Mouse (Mus musculus) WW6 (cell line): ENCODE results near the gene Rchy1.
"Not testable (repeated sequence)": the region's sequence is repeated elsewhere in the genome, so short reads cannot be mapped to it uniquely, and the experiment has no call there.

Source experiments
- DNase-seq: peaks from one replicate; pipeline ENCODE4 v3.0.0-alpha.2; 2013; ENCODE audit warnings: low read depth, low spot score

The Rchy1 gene

DNA sequence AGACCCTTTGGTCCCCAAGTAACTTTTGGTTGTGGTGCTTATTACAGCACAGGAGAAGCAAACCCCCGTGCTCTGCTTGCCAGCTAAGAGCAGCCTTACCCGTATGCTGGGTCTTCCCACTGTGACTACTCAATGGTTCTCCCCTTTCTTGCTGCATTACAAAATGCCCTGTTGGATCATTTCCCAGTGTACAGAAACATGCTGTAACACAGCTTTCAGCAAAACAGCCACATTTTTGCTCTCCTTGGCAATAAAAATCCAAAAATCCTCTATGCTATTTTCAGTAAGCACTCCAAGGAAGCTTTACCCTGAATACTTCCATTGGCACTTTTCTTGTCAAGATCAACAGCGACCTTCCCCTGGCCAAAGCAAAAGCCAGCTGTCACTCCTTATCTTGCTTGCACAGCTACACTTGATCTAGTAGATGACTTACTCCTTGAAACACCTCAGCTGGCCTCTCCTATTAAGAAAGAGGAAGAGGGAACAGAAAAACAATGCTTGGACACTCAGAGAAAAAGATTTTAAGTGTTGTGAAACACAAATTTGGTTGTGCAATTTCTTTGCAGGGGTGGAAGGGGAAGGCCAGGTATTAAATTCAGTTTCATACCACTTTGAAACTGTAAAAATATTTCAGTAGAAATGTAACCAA, 2.1 kb downstream of the Rchy1 start:
- no peak for DNase-seq

DNA sequence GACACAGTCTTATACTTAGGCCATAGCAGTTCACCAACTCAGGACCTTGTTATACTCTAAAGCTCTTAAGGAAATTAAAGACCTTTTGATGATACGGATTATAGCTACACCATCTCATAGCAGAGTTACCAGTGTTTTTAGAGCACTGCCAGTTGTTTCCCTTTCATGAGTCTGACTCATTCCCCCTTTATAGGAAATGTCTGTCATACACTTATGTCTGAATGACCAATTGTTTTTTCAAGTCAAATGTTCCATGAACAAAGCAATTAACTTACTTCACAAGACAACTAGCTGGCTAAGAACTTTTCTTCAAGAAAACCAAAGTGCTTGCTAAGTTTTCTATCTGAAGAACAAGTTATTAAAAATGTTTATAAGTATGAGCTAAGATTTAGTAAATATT, 2.9 kb downstream of the Rchy1 start:
- DNase-seq: no peak

DNA sequence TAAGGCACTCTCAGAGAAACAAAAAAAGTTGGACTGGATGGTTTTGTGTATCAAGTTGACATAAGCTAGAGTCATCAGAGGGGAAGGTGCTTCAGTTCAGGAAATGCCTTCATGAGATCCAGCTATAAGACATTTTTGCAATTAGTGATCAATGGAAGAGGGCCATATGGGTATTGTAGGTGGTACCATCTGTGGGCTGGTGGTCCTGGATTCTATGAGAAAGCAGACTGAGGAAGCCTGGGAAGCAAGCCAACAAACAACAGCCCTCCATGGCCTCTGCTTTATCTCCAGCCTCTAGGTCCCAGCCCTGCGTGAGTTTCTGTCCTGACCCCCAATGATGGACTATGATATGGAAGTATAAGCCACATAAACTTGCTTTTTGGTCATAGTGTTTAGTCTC, 3.8 kb downstream of the Rchy1 start:
- DNase-seq: no peak

DNA sequence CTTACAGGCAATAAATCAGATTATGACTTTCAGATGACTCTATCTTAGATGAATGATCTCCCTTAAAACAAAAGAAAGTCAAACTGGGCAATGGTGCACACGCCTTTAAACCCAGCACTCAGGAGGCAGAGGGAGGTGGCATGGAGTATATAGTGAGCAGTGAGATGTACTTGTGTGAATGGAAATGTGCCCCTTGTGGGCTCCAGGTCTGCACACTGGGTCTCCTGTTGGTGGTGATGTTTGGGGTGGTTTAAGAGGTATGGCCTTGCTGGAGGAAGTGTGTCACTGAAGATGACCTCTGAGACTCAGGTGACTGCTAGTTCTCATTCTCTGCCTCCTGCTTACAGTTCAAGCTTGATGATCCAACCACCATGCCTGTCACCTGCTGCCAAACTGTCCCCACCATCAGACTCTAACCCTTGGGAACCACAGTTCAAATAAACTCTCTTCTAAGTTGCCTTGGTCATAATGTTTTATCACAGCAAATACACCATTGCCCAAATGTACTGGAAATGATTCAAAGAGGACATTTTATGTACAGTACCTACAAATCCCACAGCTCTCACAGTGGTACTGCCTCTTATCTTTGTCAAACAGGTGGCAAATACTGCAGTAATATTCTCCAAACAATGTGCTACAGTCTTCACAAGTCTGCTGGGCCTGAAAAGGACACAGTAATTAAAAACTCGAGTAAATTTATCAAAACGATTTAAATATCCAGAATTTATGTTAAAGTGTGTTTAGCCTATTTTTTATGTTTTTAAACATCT, 5.7 kb downstream of the Rchy1 start:
- DNase-seq: no peak

DNA sequence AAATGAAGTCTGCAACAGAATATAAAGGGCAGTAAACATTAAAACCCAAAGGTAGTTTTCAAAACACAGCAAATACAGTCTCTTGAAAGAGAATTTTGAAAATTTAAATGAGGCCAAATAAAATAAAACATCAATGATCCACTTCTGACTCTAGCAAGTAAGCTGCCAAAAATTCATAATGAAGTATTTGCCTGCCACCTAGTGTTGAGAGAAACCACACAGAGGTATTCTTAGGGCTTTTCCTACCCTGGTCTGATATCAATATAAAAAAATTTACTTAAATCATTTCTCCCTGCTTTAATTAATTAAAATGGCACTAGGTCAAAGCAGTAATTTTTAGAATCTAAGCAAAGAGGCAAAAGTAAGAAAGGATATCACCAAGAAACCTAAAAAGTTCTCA, 11.5 kb downstream of the Rchy1 start:
- no peak for DNase-seq

DNA sequence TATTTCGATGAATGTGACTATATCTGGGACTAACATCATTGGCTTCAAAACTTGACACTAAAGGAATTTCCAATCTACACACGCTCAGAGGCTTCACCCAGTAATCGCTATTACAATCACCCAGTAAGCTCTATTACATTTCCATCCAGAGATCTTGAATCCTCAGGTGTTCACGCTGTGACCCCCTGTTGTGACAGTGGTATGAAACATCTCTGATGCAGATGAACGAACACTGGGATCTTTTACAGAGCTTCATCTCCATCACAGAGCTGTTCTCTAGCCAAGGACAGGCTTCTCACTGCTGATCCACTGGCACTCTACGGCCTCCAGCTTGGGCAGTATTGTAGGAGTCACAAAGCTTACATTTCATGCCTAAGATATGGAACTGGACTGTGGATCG, 13.4 kb downstream of the Rchy1 start:
- no peak for DNase-seq

DNA sequence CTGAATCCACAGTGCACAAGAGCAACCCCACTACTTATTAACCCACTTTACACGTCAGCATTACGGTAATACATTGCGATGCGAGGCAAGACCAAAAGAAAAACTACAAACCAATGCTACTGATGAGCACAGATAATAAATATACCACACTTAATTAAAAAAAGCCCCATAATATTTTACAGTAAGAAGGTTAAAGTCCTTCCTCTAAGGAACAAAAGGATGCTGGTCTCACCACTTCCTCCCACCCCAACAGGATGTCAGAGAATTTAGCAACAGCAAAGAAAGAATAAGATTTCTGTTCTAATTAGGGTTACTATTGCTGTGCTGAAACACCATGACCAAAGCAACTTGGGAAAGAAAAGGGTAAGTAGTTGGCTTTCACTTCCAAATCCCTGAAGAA, 15.9 kb downstream of the Rchy1 start:
- DNase-seq: no peak

DNA sequence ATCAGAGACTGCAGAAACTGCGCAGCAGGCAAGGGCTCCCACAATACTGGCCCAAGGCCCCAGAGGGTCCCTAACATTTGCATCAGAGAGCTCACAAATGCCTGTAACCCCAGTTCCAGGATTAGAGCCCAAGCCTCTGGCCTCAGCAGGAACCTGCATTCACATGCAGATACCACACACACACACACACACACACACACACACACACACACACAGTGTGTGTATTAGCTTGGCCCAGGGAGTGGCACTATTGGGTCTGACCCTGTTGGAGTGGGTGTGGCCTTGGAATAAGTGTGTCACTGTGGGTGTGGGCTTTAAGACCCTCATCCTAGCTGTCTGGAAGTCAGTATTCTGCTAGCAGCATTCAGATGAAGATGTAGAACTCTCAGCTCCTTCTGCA, 17.3 kb downstream of the Rchy1 start:
- DNase-seq: not testable (repeated sequence)

DNA sequence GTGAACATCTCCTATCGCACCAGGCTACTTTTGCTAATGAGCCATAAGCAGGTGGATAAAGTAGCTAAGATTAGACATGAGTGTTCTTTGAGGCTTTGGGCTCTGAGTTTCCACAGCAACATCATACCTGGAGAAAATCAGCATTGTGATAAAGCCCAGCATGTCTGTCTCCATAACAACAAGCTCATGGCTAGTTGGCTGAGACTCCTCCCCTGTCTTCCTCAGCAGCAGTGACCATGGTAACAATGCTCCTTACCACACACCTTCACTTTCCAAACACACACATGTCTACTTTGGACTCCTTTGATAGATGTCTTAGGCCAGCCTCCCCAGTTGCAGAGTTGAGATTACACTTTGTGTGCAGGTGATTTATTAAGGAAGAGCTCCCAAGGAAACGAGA, 49.6 kb downstream of the Rchy1 start:
- DNase-seq: no peak

DNA sequence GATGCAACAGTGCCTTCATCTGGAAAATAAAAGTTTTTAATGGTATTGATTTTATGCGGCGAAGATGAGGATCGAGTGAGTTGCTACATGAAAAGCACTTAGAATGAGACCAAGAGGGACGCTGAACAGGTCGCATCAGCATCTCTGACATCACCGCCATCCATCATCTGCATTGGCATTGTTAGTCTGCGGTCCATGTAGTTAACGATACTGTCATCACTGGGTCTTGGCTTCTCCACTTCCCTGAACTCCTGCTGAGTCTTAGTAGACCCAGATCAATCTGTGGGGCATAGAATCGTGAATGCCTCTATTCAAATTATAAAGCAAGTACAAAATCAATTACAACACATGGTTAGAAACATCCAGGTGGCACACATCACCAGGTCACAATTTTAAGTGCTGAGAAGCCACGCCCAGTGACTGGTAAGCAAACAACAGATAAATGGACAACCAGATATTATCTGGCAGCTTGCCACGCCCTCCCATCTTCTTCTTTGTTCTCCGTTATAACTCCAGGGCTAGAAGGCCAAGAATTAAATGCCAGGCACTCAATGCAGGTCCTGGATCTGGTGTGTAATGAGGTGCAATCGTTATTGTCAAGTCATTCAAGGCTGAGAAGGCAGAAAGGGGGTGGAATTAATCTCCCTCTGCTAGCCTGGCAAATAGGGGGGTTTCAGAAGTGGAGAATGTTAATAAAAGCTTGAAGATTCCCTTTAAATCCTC, 51.3 kb downstream of the Rchy1 start:
- no peak for DNase-seq

DNA sequence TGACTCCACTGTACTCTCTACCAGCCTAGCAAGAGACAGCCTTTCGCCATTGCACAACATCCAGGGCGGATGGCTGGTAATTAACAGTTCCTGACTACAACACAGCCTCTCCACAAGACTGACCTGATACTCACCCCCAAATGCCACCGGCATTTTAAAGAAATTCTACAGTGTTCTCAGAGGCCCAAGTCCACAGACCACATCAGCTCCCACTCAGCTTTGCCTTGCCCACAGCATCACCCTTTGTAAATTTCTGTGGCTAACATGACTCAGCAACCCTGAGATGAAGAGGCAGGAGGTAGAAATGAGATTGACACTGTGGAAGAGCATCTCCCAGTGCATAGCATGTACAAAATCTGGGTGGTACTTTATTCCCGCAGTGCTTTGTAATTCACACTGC, 52.3 kb downstream of the Rchy1 start:
- no peak for DNase-seq

DNA sequence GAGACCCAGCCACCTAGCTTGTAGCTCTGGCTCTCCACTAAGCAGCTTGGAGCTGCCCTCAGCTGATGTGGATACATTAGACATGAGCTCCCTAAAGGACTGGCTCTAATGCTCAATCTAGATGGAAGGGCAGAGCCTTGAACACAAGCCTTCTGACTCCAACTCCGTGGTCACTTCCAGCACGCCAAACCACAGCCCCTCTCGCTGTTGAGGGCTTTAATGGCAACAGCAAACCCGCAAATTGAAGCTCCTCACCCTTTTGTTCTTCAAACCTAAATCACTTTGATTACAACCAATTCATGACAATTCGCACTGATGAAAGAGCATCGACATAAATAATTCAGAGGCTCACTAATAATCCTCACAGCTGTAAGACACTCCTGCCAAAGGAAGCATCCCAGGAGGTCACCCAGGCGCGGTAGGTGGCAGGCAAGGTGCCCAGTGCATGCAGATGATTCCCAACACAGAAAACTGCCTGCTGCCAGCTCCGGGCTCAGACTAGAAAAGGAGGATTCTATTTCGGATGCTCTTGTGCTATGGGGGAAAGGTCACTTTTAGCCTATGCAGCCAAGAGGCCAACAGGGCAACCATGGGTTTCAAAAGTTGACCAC, 53.8 kb downstream of the Rchy1 start:
- no peak for DNase-seq
